Mouse (Mus musculus) adrenal gland, adult 18-20 months (tissue): ENCODE data around the gene Mmp15. TPM values are rescaled to one million over a fixed set of nuclear protein-coding genes. Genes with fewer than 3 reads are reported as not detected.

Source experiments
- DNase-seq, 2 experiments: peaks; one replicate each; pipeline ENCODE4 v3.0.0; 2021 to 2022; ENCODE audit warnings: low spot score in 2 of 2
- total RNA-seq, 2 experiments: library from RNA; stranded (reverse); gene quantifications; 1 replicate in 1 of 2; 2 replicates in 1 of 2; pipeline ENCODE4 v1.2.3; 2021

The Mmp15 gene
- total RNA-seq, 2 experiments from 2014 or later, result 5.6 to 8.9 TPM

DNA sequence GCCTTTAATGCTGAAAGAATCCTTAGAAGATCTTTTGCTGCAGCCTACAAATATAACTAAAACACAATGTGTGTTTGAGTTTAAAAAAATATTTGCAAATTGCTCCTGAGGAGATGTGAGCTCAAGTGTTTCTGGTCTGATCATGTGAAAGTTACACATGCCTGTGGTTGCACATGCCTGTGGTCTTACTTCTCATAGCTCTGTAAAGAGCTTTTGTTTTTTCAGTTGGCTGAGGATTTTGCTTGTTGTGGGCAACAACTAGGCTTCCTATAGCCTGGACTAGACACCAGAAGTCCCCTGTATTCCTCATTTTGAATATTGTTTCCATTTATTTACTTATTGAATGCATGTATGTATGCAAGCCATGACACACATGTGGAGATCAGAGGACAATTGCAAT lies 15.7 kb upstream of the Mmp15 start:
- no peak for DNase-seq

DNA sequence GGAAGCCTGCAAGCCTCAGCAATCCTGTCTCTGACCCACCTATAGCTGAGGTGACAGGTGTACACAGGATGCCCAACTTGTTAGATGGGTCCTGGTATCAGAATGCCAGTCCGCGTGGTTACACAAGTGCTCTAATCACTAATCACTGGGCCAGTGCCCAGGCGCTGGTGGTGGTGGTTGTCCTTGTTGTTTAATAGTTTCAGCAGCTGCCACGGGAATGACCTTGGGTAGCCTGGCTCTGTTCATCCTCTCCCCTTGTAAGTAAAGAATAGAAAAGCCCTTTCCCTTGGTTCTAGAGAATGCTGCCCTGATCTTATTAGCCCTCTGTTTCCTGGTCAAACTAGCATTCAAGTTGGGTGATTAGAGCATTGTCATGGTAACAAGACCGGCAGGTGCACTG lies 10.3 kb upstream of the Mmp15 start:
- DNase-seq, result no peak

DNA sequence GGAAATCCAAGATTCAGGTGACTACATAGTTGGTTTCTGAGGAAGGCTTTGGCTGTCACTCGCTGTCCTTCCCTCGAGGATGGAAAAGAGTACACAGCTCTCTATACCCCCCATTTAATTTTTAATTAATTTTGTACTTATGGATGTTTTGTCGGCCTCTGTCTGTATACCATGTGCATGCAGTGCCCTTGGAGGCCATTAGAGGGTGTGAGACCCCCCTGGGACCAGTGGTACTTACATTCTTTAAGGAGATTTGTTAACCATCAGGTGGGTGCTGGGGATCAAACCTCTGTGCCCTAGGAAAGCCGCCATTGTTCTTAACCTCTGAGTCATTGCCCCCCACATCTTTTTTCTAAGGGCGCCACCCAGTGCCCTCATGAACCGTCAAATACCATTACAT lies 7.4 kb upstream of the Mmp15 start:
- DNase-seq, result no peak

DNA sequence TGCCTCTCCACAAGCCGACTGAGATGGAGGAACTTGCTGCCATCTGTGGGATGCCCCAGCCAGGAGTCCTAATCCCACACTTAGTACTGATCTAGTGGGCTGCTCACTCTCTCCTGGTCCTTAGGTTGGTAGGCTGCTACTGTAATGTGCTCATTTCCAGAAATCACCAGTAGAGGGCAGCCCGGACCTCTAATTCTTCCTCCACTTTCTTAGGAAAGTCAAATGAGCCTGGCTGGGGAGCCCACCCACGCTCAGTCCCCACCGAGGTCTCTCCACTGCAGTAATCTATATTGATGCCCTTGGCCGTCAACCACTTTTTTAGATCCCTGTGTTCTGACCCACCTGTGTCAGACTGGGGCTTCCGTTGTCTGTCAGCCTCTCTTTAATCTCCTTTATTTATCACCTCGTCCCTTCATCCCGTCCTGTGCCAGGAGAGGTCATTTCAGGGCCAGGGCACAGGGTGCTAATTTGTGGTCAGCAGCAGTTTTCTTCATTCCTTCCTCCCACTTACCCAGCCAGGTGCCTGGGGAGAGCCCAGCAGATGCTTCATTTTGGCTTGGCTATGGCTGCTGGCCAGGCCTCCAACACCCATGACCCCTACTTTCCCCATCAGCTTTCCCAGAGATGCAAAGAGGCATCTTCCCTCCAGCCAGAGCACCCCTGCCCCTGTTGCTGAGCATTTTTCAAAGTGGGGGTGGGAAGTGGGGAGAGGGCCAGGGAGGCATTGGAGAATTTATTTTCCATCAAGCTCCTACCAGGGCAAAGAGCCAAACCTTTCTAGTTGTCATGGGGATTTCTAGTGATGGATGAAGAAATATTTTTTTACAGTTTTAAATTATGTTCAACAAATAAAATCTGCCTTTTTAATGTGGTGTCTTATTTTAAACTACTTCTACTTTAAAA lies 5.2 kb upstream of the Mmp15 start:
- DNase-seq, result peak; percentile 57 to 63

DNA sequence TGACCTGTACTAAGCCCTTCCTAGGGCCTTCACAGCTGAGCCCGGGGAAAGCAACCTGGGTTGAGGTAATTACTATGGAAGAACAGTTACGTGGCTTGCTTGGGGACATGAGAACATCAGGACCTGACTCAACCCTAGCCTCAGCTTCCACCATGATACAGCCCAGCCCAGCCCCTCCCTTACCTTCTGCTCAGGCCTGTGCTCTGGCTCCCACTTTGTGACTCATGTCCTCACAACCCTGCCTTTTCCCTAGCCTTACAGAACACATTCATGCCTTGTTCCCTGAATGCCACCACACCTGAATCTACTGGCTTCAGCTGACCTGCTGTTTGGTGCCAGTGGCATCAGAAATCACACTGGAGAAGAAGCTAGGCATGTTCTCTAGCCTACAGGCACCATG lies 3.7 kb upstream of the Mmp15 start:
- no peak for DNase-seq

DNA sequence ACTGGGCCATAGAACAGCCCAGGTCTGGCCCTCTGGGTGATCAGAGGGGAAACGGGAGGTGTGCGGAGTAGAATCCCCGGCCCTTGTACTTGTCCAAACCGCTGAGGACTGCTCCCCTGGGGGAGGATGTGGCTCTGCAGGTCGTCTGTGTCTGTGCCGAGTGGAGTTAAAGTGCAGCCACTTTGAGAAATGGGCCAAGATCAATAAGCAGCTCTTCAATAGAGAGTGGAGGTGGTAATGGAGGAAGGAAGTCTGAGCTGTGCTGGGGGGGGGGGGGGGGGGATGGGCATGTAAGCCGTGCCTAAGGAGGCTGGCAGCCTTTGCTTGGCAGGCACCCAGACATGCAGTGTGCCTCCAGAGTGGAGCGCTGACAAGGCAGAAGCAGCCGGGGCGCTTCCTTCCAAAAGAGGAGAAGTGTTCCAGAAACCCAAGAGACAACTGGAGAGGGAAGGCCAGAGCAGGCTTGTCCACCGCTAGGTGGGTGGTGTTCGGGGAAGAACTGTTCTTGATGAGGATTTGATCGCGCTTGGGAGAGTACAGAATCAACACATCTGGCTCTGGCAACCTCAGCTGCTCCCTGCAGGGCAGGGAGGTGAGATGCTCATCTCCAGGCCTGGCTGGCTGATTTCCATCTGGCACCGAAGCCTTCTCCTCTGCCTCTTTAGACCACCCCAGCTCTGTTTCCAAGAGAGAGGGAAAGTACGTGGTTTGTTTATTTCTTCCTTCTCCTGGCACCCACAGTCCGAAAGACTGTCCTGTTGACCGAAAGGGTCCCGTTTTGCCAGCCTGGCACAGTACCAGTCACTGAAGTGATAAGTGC lies 3.0 kb upstream of the Mmp15 start:
- DNase-seq, result peak in 1 of 2 experiments; percentile 47

DNA sequence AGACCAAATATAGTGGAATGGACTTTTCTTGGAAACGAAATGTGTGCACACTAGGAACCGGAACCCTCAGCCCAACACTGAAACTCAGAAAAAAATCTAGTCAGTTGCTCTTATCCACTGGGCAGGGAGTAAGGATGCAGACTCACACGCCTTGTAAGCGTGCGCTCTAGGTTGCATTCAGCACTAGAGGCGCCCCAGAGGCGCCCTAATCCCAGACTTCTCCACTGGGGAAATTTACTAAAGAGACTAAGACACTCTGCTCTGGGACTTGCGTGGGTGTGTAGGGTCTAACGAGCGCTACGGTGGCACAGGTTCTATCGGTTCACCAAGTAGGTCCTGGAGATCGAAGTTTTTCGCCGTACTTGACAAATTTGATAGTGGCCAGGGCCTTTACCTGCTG lies 607 bp upstream of the Mmp15 start:
- DNase-seq, result no peak

DNA sequence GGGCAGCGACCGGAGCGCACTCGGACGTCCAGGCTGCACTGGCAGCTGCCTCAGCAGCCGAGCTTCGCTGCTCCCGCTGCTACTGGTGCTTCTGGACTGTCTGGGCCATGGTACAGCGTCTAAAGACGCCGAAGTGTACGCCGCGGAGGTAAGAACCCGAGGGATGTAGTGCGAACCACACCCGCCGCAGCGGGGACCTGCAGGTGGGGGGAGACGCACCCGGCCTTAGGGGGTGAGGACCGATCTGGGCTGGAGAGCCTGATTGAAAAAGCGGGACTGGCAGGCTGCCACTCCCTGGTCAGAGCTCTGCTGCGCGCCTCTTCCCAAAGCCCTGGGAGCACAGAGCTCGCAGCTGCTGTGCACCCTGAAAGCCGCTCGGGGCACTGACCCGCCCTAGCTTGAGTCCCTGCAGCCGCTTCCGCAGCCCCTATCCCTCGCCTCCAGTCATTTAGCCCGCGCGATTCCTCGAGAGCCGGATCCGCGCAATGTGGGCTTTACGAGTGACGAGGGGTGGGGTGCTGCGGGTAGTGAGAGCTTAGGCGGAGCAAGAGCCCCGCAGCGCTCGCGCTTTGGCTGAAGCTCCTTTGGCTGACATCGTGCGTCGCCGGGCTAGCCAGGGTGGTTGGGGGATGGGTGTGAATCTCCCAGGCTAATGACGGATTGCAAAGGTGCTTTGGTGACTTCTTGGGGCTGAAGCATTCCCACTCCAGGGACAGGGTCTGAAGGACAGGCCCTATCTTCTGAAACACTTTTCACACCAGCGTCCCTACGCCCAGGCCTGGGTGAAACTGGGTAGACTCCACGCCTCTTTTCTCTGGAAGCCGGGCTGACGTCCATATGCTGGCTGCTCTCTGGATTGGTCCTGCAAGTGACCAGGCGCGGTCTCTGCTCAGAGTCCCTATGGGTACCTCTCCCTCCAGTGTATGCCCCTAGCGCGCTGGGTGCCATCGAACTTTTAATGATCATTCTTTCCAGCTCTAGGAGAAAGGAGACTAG lies 1.1 kb downstream of the Mmp15 start:
- DNase-seq, result peak; percentile 41 to 42

DNA sequence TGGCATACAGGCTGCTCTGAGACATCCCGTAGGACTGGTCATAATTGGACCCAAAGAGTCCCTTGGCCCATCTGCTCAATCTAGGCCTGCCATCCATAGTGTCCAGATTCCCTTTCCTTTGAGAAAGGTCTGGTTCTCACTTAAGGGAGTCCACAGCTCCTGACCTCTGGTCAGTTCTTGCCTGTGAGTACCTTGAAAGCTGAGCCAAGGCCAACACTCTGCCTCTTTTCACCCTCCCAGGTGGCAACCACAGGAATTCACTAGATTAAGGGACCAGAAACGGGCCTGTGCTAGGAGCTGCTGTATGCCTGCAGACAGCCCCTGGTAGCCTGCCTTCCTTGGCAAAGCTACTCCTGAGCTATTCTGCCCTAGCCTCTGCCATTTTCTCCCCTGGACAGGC lies 2.5 kb downstream of the Mmp15 start:
- no peak for DNase-seq

DNA sequence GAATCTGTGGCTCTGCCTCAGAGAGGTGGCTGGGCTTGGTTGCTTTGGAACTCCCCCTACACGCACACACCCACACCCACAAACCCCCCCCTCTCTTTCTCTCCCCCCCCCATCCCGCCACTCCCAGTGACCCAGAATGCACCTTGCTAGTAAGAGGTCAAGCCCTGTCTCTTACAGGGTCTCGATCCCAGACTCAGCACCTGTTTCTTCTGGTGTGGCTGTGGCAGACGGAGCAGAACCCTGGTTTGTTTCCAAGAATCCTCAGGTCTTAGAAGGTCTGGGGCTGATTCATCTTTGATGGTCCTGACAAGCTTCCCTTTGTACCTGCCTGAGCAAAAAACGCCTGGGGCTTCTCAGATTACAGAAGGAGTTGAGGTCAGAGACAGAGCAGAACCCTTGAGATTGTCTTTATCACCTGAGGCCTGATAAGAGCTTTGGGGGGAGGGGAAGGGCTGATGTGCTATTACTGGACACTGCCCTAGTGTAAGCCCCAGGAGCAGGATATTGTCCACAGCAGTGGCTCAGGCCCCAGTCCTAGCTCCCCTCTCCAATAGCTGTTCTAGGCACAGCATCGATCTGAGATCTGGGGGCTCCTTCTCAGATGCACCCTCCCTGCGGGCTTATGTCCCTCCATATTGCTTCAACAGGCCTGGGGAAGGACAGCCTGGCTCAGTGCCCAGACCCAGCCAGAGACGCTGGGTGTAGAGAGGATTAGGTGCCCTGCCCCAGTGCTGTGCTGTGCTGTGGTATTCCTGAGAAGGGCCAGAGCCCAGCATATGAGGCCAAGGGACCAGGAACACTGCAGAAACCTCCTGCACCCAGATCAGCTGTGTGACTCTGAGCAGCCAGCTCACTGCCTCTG lies 6.7 kb downstream of the Mmp15 start:
- DNase-seq, result no peak

DNA sequence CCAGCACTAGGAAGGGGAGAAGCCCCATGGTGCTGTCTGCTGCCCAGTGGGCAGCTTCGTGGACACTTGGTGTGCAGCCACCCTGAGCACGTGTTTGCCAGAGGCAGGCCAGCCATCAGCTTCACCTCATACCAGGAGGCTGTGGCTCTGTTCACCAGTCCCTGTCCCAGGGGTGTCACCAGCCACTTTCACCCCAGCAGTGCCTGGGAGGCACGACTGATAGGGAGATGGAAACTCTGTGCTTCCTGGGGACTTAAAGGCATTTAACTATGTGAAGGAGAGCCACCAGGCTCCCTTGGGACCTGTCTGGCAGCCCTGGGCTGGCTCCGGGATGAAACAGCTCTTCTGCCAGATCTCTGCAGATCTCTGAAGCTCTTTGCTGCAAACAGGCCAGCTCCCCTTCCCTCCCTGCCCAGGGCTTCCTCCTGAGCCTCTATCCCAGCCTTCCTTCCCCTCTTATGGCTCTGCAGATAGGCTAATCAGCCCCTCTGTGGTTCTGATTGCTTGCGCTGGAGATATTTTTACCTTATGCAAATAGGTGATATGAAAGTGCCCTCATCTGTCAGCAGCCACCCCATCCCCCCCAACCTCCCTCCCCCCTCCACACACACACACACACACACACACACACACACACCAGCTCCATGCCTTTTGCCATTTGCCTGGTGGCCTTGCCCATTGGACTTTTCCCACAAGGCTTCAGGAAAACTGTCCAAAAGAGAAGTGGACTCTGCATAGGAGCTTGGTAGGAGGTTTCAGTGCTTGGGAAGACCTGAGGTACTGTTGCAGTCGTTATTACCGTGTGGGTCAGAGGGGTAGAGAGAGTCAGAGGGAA lies 8.3 kb downstream of the Mmp15 start:
- no peak for DNase-seq

DNA sequence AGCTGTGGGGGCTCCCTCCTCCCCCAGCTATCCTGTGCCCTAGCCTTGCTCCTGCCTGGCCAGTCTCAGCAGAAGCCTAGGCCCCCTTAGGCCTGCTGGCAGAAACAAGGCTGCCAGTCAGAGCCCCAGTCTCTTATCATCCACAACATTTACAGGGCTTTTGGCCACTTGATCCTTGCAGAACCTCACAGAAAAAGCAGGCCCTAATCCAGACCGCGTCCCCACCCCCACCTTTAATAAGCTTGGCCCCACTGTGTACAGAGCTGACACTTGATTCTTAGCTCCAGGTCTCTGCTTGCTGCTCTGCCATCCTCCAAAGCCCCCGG lies 8.9 kb downstream of the Mmp15 start:
- DNase-seq, result no peak

DNA sequence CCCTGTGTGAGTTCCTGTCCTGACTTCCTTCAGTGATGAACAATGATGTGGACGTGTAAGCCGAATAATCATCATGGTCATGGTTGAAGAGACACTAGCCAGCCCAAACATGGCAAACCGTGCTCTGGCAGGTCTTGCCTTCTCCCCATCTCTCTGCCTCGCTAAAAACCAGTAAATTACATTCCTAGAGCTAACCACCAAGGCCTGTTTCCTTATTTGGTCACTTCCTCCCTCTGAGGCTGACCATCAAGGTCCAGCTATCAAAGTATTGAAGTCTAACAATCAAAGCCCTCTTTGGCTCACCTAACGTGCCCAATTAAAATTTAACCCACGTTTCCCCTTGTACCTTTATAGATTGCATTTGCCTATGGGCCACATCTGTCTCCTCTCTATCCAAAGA lies 10.2 kb downstream of the Mmp15 start:
- no peak for DNase-seq

DNA sequence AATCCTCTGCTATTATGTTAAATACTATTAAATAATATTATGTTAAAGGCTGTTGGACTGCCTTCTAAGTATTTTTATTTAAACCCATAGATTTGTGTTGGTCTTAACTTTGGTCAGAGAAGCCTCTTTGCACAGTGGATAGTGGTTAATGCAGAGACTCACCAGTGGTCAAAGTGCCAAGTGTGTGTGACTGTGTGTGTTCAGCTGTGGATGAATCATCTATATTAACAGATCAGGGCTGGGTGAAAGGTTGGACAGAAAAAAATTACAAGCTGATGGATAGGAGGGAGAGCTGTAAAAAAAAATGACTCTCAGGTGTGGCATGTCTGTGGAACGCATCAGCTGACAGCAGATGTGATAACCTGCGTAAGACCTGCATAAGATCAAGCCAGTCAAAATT lies 11.8 kb downstream of the Mmp15 start:
- no peak for DNase-seq

DNA sequence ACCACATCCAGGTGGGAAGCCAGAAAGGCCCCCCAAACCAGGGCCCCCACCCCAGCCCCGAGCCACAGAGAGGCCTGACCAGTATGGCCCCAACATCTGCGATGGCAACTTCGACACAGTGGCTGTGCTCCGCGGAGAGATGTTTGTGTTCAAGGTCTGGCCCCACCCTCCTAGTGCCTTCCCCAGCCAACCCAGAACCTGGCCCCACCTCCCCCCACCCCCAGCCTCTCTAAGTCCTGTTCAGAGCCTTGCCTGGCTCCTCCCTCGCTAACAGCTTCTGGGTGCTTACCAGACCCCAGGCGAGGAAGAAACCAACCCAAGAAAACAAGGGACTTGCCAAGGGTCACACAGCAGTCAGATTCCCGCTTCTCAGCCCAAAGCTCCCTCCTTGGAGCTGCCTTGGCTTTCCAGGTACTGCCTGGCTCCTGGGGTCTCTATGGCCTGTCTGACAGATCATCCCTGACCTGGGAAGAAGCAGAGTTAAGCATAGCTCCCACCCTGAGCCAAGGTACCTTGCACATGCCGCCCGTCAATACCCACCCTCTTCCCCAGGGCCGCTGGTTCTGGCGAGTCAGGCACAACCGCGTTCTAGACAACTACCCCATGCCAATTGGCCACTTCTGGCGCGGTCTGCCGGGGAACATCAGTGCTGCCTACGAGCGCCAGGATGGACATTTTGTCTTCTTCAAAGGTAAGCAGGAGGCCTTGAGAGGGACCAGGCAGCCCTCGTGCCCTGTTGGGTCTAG lies 17.7 kb downstream of the Mmp15 start:
- no peak for DNase-seq

DNA sequence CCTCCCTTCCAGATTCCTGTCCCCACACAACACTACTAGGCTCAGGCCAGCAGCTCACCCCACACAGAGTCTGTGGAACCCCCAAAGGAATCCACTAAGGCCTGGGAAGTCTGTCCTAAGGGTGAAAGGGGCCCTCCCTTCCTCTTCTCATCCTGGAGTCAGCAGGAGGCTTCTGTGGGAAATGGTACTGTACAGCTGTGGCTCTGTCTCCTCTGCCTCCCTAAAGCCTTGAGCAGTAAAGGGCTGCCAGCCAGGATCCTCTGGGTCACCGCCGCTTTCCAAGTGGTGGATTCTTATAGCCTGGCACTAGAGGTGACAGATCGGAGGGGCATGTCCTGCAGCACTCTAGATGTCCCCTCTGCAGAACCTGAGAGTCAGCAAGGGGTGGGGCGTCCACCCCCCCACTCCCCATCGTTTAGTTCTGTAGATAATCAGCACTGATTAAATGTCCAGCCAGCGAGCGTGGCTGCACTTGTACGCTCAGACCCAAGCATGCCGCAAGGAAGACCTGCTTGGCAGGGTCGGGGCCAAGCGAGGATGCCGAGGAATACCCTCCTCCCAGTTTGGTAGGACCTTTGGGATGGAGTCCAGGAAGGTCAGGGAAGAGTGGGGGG lies 21.4 kb downstream of the Mmp15 start:
- no peak for DNase-seq

DNA sequence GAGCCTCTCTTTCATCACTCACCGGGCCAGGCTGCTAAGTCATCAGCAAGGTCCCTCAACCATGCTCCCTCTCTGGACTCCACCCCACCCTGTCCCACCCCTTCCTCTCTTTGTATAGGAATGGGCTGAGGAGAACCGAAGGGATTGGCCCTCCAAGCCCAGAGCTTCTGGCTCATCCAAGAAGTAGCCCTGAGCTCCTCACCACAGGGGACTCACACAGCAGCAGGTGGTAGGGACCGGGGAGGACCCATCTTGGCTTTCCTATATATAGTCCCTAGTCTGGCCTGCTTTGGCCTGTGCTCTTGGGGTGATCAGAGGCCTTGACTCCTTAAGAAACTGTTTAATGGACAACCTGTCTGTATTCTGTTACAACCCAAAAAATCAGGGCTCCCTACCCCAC lies 22.4 kb downstream of the Mmp15 start:
- DNase-seq, result no peak

DNA sequence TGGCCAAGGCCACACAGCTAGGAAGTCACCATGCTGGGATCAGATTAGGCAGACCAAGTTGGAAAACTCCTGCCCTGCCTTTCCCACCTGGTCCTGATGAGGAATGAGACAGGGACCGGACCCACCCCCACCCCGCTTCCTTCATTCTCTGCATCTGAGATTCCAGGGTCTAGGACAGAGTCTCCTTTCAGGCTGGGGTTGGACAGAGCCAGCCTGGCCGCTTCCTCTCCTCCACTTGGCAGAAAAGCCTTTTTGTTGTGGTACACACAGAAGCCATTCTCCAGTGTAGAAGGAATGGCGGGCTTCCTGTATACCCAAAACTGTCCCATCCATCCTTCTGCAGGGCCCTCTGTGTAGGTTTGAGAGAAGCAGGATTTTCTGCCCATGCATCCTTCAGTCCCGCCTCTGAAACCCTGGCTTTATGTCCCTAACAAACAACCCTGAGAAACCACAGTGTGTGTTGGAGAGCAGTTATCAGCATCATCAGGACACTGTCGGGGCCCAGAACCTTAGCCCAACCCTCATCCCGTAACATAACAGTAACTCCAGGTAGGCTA lies 23.4 kb downstream of the Mmp15 start:
- DNase-seq, result no peak
